In the genomic region with DNA sequence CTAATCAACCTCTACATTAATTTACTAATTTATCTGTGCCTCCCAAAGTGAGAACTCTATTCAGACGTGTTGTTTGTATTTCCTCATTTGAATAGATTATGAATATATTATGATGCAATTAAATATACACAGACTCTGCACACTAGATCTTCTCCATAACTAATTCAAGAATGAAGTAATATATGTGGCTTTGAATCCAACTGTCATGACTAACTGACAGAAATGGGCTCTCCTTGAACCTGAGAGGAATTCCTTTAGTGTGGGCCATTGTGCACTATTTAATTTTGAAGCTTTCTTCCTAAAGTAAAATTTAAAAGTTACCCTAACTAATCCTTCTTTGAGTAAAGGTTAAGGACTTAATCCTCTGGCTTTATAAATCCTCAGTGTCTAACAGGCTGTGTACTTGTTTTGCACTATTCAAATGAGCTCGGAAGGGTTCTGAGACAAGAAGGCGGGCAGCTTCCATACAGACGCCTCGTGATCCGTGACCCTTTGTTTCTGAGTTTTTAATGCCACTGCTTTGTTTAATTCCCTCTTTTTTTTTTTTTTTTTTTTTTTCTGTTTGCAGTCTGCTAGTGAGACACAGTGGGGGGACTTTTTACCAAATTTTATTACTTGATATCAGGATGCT, we compare ENCODE assay signal across 22 mouse cellular contexts.
DNase-seq lines count a peak whose midpoint lies in the region; ATAC-seq and TF ChIP-seq lines count a peak whose summit lies in the region.
"Had no signal": no experiment of that assay in that cellular context is flagged by ENCODE, and none has a peak within 500 bp of the region (broad histone marks: within the 10 kb centered on the region; RNA-seq: fewer than 3 reads in every experiment).

No protein-coding gene starts in this region.

- H3K36me3 ChIP-seq in midbrain, embryonic 11.5 days (ENCODE audit: control insufficient read depth, insufficient read depth, low read length): no peaks in the 10 kb centered on the region
- H3K36me3 ChIP-seq in midbrain, embryonic 10.5 days: no peaks in the 10 kb centered on the region
- no peaks in the 10 kb centered on the region for H3K36me3 ChIP-seq in forebrain, embryonic 14.5 days (ENCODE audit: control insufficient read depth, insufficient read depth, low read length)
- H3K36me3 ChIP-seq in midbrain, embryonic 15.5 days (replicated peaks): no peaks in the 10 kb centered on the region
- H3K36me3 ChIP-seq: embryonic facial prominence, embryonic 15.5 days; heart, embryonic 10.5 days; hindbrain, embryonic 13.5 days had no signal

- no peaks in the 10 kb centered on the region for H3K27me3 ChIP-seq in midbrain, embryonic 11.5 days (ENCODE audit: control insufficient read depth, insufficient read depth, low read length)
- peaks cover 5% of the 10 kb centered on the region; the same call in 1 of the 2 replicates for H3K27me3 ChIP-seq in midbrain, embryonic 10.5 days (ENCODE audit: low read depth, poor library complexity, severe bottlenecking)
- no peaks in the 10 kb centered on the region for H3K27me3 ChIP-seq in forebrain, embryonic 14.5 days (replicated peaks; ENCODE audit: control insufficient read depth, insufficient read depth, low read length)
- H3K27me3 ChIP-seq in midbrain, embryonic 15.5 days (replicated peaks): no peaks in the 10 kb centered on the region
- H3K27me3 ChIP-seq: CH12.LX; embryonic facial prominence, embryonic 15.5 days; hindbrain, embryonic 13.5 days had no signal

- no peak overlapping the region for H3K4me2 ChIP-seq in midbrain, embryonic 11.5 days
- no peak overlapping the region for H3K4me2 ChIP-seq in forebrain, embryonic 14.5 days (ENCODE audit: low read length)
- no peak overlapping the region for H3K4me2 ChIP-seq in midbrain, embryonic 15.5 days
- H3K4me2 ChIP-seq: embryonic facial prominence, embryonic 15.5 days; hindbrain, embryonic 13.5 days had no signal

- 16% methylated on average over 6 of the region's 6 CpGs for WGBS in midbrain, embryonic 11.5 days
- WGBS in midbrain, embryonic 10.5 days: 33% methylated on average over 6 of the region's 6 CpGs
- WGBS in forebrain, embryonic 14.5 days: 11% methylated on average over 6 of the region's 6 CpGs
- WGBS in midbrain, embryonic 15.5 days: 17% methylated on average over 6 of the region's 6 CpGs

- H3K4me3 ChIP-seq in midbrain, embryonic 11.5 days (ENCODE audit: low read depth, low read length): no peak overlapping the region
- no peak overlapping the region for H3K4me3 ChIP-seq in midbrain, embryonic 10.5 days
- no peak overlapping the region for H3K4me3 ChIP-seq in forebrain, embryonic 14.5 days (ENCODE audit: low read depth, low read length)
- H3K4me3 ChIP-seq in midbrain, embryonic 15.5 days: no peak overlapping the region
- H3K4me3 ChIP-seq: embryonic facial prominence, embryonic 15.5 days; erythroblast, embryonic 14.5 days; heart, embryonic 10.5 days; hindbrain, embryonic 13.5 days had no signal

- peaks cover 4% of the 10 kb centered on the region; the same call in 1 of the 2 replicates for H3K9me3 ChIP-seq in midbrain, embryonic 11.5 days (ENCODE audit: control insufficient read depth, low read length)
- H3K9me3 ChIP-seq in midbrain, embryonic 10.5 days (replicated peaks): peaks cover 17% of the 10 kb centered on the region
- H3K9me3 ChIP-seq in forebrain, embryonic 14.5 days (replicated peaks; ENCODE audit: control insufficient read depth, low read length): peaks cover 6% of the 10 kb centered on the region
- H3K9me3 ChIP-seq in midbrain, embryonic 15.5 days: no peaks in the 10 kb centered on the region; the same call in 1 of the 2 replicates

- peak; percentile 77 for ATAC-seq in midbrain, embryonic 11.5 days (ENCODE audit: low FRiP score)
- ATAC-seq in forebrain, embryonic 14.5 days: peak; percentile 55
- ATAC-seq in midbrain, embryonic 15.5 days (replicated peaks): peak; percentile 54
- ATAC-seq: intestine, embryonic 16.5 days had no signal

- TF ChIP-seq POLR2A in brain, embryonic 14.5 days (IDR thresholded peaks at IDR 0.05; ENCODE audit: borderline replicate concordance, extremely low read depth, insufficient read depth, insufficient read length, poor library complexity, severe bottlenecking): no peak

- no peak overlapping the region for H3K27ac ChIP-seq in midbrain, embryonic 11.5 days (ENCODE audit: low read depth, low read length)
- H3K27ac ChIP-seq in midbrain, embryonic 10.5 days (replicated peaks): no peak overlapping the region
- H3K27ac ChIP-seq in forebrain, embryonic 14.5 days (ENCODE audit: low read depth, low read length): no peak overlapping the region
- no peak overlapping the region for H3K27ac ChIP-seq in midbrain, embryonic 15.5 days
- H3K27ac ChIP-seq: embryonic facial prominence, embryonic 15.5 days; heart, embryonic 10.5 days; hindbrain, embryonic 13.5 days had no signal

- no peak for TF ChIP-seq CTCF in brain, embryonic 14.5 days (IDR thresholded peaks at IDR 0.05; ENCODE audit: borderline replicate concordance, extremely low read depth, insufficient read depth, insufficient read length)

- peaks cover 10% of the 10 kb centered on the region; the same call in 1 of the 2 replicates for H3K4me1 ChIP-seq in midbrain, embryonic 11.5 days (ENCODE audit: control insufficient read depth, insufficient read depth, low read length)
- H3K4me1 ChIP-seq in midbrain, embryonic 10.5 days: peaks cover 22% of the 10 kb centered on the region
- H3K4me1 ChIP-seq in forebrain, embryonic 14.5 days (ENCODE audit: control insufficient read depth, insufficient read depth, low read length): peaks cover 6% of the 10 kb centered on the region; the same call in 1 of the 2 replicates
- peaks cover 5% of the 10 kb centered on the region; the same call in 1 of the 2 replicates for H3K4me1 ChIP-seq in midbrain, embryonic 15.5 days
- H3K4me1 ChIP-seq: embryonic facial prominence, embryonic 15.5 days; heart, embryonic 10.5 days had no signal

- no peak overlapping the region for H3K9ac ChIP-seq in midbrain, embryonic 11.5 days (ENCODE audit: low read length)
- H3K9ac ChIP-seq in forebrain, embryonic 14.5 days (ENCODE audit: low read length): no peak overlapping the region
- H3K9ac ChIP-seq in midbrain, embryonic 15.5 days: no peak overlapping the region
- H3K9ac ChIP-seq: embryonic facial prominence, embryonic 15.5 days; hindbrain, embryonic 13.5 days had no signal

- peak; percentile 78 for DNase-seq in midbrain, embryonic 11.5 days (ENCODE audit: low spot score, missing footprints)
- DNase-seq in midbrain, embryonic 10.5 days (ENCODE audit: low spot score): no peak
- DNase-seq in brain, embryonic 14.5 days (ENCODE audit: low read depth): peak; percentile 69
- DNase-seq in forebrain, embryonic 14.5 days (ENCODE audit: low spot score): peak; percentile 43
- DNase-seq in thymus, postnatal 36 days: no peak
- DNase-seq in Muller cell, postnatal 12 days (ENCODE audit: inconsistent ontology term): no peak
- DNase-seq: adrenal gland, postnatal 25 days; cerebellum, adult 2 months; cerebellum, postnatal 14 days; embryo, embryonic 11 days; gastrocnemius, postnatal 10 days; heart, adult 18-20 months; heart, postnatal 10 days; heart, postnatal 4 days; kidney, adult 2 months had no signal

Comparison
In these comparisons a context has a peak if more than half of its experiments do, and no peak if none do; other contexts are left out.
1. DNase-seq: peak in midbrain, embryonic 11.5 days (single experiment), brain, embryonic 14.5 days (single experiment) and forebrain, embryonic 14.5 days (single experiment); none in midbrain, embryonic 10.5 days (single experiment), thymus, postnatal 36 days (0 of 2) and Muller cell, postnatal 12 days (single experiment).
2. Peak in every context shown above with its lines, with median percentiles within 50 percentile points of each other: ATAC-seq.